Comparison of ENCODE assay signal across 33 mouse cellular contexts in genomic region chr3:83902459-83902858, GRCm38 (mm10).
"Had no signal": no experiment of that assay in that cellular context is flagged by ENCODE, and none has a peak within 500 bp of the region (broad histone marks: within the 10 kb centered on the region; RNA-seq: fewer than 3 reads in every experiment).

No protein-coding gene starts in this region.

- H3K27me3 ChIP-seq: heart, embryonic 12.5 days; heart, embryonic 13.5 days; heart, embryonic 15.5 days; hindbrain, embryonic 12.5 days; hindbrain, embryonic 13.5 days; hindbrain, embryonic 15.5 days; intestine, embryonic 15.5 days; kidney, embryonic 15.5 days had no signal

- H3K9me3 ChIP-seq: heart, embryonic 12.5 days; heart, embryonic 13.5 days; heart, embryonic 15.5 days; hindbrain, embryonic 10.5 days; hindbrain, embryonic 12.5 days; hindbrain, embryonic 13.5 days; hindbrain, embryonic 15.5 days; intestine, embryonic 15.5 days; kidney, embryonic 15.5 days had no signal

- ATAC-seq: hindbrain, embryonic 16.5 days; hindbrain, postnatal 0 days; inflammation-experienced regulatory T-cells, adult 6 months; intestine, embryonic 15.5 days; intestine, embryonic 16.5 days; intestine, postnatal 0 days had no signal

- H3K4me1 ChIP-seq: hindbrain, embryonic 10.5 days; hindbrain, embryonic 12.5 days; hindbrain, embryonic 15.5 days; intestine, embryonic 15.5 days had no signal

- H3K27ac ChIP-seq: heart, embryonic 13.5 days; heart, embryonic 15.5 days; hindbrain, embryonic 10.5 days; hindbrain, embryonic 12.5 days; hindbrain, embryonic 13.5 days; hindbrain, embryonic 14.5 days; hindbrain, embryonic 15.5 days; hindbrain, postnatal 0 days; intestine, embryonic 15.5 days; kidney, embryonic 15.5 days; kidney, postnatal 0 days; layer of hippocampus, adult 2 months had no signal

- H3K4me2 ChIP-seq: heart, embryonic 11.5 days; heart, embryonic 12.5 days; heart, embryonic 13.5 days; heart, embryonic 15.5 days; hindbrain, embryonic 12.5 days; hindbrain, embryonic 13.5 days; hindbrain, embryonic 14.5 days; hindbrain, embryonic 15.5 days; intestine, embryonic 15.5 days; kidney, embryonic 15.5 days had no signal

- H3K4me3 ChIP-seq: heart, embryonic 12.5 days; heart, embryonic 13.5 days; heart, embryonic 15.5 days; hindbrain, embryonic 10.5 days; hindbrain, embryonic 12.5 days; hindbrain, embryonic 13.5 days; hindbrain, embryonic 15.5 days; intestine, embryonic 15.5 days; kidney, embryonic 15.5 days; layer of hippocampus, adult 2 months had no signal

- DNase-seq: heart, postnatal 10 days; heart, postnatal 14 days; heart, postnatal 4 days; kidney, adult 11 months; kidney, adult 18-20 months; kidney, adult 2 months; kidney, adult 8-10 months; kidney, adult 9 months; kidney, postnatal 10 days; kidney, postnatal 14 days; kidney, postnatal 25 days; kidney, postnatal 36 days; kidney, postnatal 4 days; layer of hippocampus, adult 9-11 months; layer of hippocampus, postnatal 36 days had no signal

- H3K9ac ChIP-seq: heart, embryonic 12.5 days; heart, embryonic 13.5 days; heart, embryonic 15.5 days; hindbrain, embryonic 12.5 days; hindbrain, embryonic 13.5 days; hindbrain, embryonic 14.5 days; hindbrain, embryonic 15.5 days; intestine, embryonic 15.5 days; kidney, embryonic 15.5 days had no signal
